Mouse (Mus musculus) spleen, postnatal 4 days (tissue): ENCODE results near the gene Sdcbp2.

ENCODE experiments used
- DNase-seq, 2 experiments: peaks; one replicate each; pipeline ENCODE4 v3.0.0; 2022; ENCODE audit warnings: low spot score in 2 of 2

Sdcbp2 gene

DNA sequence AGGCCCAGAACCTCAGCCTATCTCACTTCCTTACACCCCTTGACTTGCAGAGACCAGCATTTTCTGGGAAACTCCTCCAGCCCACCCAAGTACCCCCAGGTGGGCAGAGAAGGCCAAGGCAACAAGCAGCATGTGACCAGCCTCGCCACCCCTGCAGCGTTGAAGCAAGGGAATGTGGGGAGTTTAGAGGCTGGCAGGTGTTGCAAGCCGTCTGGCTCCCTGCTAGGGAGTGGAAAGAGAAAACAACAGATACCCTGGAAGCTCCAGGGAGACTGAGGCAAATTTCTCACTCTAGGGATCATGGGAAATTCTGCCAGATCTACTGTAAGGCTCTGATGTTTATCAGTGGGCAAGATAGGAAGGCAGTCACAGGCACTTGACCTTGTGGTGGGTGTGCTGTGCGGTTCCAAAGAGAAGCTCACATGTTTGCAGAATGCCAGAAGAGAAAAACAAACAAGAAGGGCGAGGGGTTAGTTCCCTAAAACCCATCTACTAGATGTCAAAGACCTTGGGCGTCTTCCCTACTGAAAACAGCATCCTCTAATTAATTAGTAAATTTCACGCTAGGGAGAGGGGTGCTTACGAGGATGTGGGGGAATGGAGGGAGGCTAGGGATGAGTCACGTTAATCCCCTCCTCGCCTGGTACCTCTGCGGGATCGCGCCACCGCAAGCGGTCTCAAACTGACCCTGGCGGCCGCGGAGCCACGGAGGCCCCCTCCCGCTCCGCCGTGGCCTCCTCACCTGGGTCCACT is 59.2 kb downstream of the Sdcbp2 start:
- DNase-seq: peak in 1 of 2 experiments; percentile 39

DNA sequence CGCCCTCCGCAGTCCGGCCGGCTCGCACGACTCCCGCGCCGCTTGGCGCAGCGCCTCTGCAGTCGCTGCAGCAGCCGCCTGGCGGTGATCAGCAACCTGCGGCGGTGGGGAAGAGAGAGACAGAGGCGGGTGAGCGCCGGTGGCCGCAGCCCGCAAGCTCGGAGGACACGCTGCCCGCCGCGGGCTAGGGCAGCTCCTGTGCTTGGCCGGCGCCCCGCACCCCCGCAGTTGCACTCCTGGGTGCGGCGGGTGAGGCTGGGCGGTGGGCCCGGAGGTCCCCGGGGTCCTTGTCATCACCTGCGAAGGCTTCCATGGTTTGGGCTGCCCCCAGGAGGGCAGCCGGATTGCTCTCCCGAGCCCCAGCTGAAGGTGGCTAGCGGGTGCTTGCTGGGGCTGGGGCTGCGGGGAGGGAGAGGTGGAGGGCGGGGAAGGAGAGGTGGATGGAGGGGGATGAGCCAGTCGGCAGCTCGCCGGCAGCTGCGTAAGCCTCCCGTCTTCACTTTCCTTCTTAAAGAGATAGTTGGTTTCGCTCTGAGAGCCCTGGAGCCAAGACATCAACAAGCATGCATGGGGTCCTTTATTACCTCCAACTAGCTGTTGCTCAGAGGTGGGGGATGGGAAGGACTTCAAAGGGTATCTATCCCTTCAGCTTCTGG is 59.9 kb downstream of the Sdcbp2 start, which contains the start of gene Snph:
Gene Snph, minus strand, starts transcription at position 435 of the 656 bp plus-strand sequence.
- DNase-seq: peak; percentile 19 to 64

DNA sequence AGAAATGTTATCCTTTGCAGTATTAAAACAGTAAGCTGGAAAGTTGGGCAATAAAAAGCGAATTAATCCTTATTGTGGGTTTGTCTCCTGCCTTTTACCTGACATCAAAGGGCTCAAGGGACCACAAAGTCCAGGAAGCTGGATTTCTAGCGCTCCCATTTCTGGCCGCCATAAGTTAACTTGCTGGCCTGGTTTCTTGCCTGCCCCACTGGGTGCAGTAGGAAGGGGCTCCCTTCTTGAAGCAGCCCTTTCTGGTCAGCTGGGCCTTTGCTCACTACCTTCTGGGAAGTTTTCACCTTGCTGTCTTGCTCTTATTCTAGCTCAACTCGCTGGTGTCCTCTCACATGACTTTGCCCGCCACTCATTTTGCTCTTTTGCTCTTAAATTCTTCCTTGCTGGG is 60.6 kb downstream of the Sdcbp2 start:
- peak in 1 of 2 experiments; percentile 53 for DNase-seq

DNA sequence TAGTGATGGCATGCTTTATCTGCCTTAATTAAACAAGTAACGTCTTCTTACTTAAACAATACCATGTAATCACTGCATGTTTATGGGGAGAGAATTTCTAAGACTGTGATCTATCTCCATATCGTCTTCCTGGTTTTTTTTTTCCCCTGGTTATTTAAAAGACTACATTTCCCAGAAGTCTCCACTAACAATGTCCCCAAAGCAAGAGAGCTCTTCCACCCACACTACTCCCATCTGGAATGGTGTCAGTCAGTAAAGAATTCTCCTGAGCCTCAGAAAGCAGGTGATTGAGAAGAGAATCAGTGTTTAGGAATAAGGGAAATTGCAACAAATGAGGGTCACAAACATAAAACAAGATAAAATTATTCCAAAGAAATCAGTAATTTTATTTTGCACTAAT is 62.5 kb downstream of the Sdcbp2 start:
- DNase-seq: no peak

DNA sequence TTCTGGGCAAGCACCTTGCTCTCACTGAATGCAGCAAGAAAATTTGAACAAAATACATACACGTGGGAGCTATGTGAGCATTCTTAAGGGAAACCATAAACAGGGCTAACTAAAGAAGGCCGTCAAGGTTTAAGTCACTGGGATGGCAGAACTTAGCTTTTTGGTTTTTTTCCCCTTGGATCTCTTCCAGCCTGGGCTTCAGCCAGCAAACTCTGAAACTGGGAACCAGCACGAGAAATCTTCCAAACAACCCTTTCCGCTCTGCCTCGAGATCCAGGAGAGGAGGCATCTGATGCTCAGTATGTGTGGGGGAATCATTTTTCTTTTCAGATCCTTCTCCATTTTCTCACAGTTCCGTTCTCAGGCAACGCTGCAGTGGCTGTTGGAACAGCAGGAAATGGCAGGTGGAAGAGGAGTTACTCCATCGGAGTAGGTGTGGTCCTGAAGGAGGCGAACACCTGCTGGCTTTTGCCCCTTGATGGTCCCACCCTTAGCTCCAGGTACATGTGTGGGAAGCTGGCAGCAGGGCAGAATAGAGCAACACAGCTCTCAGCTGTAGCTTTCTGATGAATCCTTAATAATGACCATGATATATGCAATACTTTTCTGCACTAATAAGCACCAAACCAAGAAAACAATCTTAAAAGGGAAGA is 63.1 kb downstream of the Sdcbp2 start:
- no peak for DNase-seq

DNA sequence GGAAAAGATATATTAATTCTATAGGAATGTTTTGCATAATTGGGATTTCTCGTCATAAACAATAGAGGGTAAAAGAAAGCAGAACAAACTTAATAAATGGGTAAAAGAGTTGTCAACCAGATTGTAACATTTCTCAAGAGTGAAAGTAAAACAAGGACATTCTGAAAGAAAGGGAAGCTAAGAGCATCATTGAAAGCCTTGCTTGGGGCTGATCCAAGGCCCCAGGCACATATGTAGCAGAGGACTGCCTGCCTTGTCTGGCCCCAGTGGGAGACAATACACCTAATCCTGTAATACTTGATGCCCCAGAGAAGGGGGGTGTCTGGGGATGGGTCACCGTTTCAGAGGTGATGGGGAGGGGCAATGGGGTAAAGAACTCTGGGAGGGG is 63.6 kb downstream of the Sdcbp2 start:
- DNase-seq: no peak
